Mouse (Mus musculus) forebrain, embryonic 11.5 days (tissue): Measurements from ENCODE around the gene Gng2. TPM values are rescaled to one million over a fixed set of nuclear protein-coding genes. Genes with fewer than 3 reads are reported as not detected.

ENCODE experiments used
- ATAC-seq: fragments of 200-750 bp; cut with Nextera tagmentation; replicated peaks from 2 replicates; pipeline ENCODE4 v1.8.0; 2017; ENCODE audit warnings: moderate TSS enrichment; ENCODE audit not compliant: low FRiP score
- DNase-seq: peaks from one replicate; pipeline ENCODE4 v3.0.0-alpha.2; 2017; ENCODE audit warnings: low spot score
- H3K27ac ChIP-seq: fragments of 300-500 bp; sonication (generic); 2 replicates; pipeline ENCODE4 v1.5.1; 2014; ENCODE audit warnings: low read depth, low read length
- H3K27me3 ChIP-seq: fragments of 300-500 bp; sonication (generic); 2 replicates; pipeline ENCODE4 v1.6.1; 2014; ENCODE audit warnings: mild to moderate bottlenecking, low read length, mixed read lengths; ENCODE audit not compliant: control insufficient read depth, insufficient read depth
- H3K36me3 ChIP-seq: fragments of 300-500 bp; sonication (generic); 2 replicates; pipeline ENCODE4 v1.6.1; 2014; ENCODE audit warnings: mild to moderate bottlenecking, low read length, moderate library complexity, mixed read lengths; ENCODE audit not compliant: control insufficient read depth, insufficient read depth
- H3K4me1 ChIP-seq: fragments of 300-500 bp; sonication (generic); replicated peaks from 2 replicates; pipeline ENCODE4 v1.6.1; 2014; ENCODE audit warnings: low read length, mixed read lengths; ENCODE audit not compliant: control insufficient read depth, insufficient read depth
- H3K4me2 ChIP-seq: fragments of 300-500 bp; sonication (generic); 2 replicates; pipeline ENCODE4 v1.6.1; 2014; ENCODE audit warnings: low read depth, mild to moderate bottlenecking, low read length, moderate library complexity, mixed read lengths; ENCODE audit not compliant: severe bottlenecking
- H3K4me3 ChIP-seq: fragments of 300-500 bp; sonication (generic); 2 replicates; pipeline ENCODE4 v1.5.1; 2014; ENCODE audit warnings: low read depth, low read length
- H3K9ac ChIP-seq: fragments of 300-500 bp; sonication (generic); 2 replicates; pipeline ENCODE4 v1.6.1; 2014; ENCODE audit warnings: low read length
- H3K9me3 ChIP-seq: fragments of 300-500 bp; sonication (generic); 2 replicates; pipeline ENCODE4 v1.6.1; 2016; ENCODE audit warnings: low read length, mixed read lengths; ENCODE audit not compliant: control insufficient read depth
- WGBS: fragments of 180-500 bp; shearing (Covaris S2); extraction: QIAGEN DNeasy Blood & Tissue Kit; methylation state at CpG from one replicate; pipeline ENCODE4 v1.1.7; 2014; 5-methylcytosine and 5-hydroxymethylcytosine counted together
- polyA plus RNA-seq: library from polyadenylated mRNA; unstranded; fragments of >200 nt; fragmentation: Nextera tagmentation; extraction: Ambion mirVana; gene quantifications from 2 replicates; pipeline ENCODE4 v1.2.1, GENCODE M21; 2014

Gene Gng2
- polyA plus RNA-seq, 1 experiment from 2014 or later: 142 TPM

DNA sequence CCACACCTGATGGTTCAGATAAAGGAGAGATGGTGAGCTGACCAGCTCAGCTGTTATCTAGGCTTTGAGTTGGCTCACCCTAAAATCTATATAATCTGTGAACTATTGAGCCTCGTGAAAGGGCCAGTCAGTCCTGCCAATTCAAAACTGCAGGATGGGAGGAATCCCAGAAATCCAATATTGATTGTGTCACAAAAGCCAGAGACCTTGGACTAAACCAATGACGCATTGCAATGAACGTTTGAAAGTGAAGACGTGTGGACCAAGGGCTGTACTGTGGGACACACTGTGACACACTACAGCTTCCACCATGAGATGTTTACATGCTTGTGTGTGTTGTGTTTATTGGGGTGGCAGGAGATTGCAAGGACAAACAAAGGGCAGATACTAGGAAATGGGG is 18.5 kb upstream of the Gng2 start:
- no peaks in the 10 kb centered on the region for H3K36me3 ChIP-seq
- 93% methylated on average over 4 of the region's 4 CpGs for WGBS
- H3K27ac ChIP-seq: no peak overlapping the region
- no peak overlapping the region for H3K4me3 ChIP-seq
- H3K9me3 ChIP-seq: no peaks in the 10 kb centered on the region
- H3K4me1 ChIP-seq: 0 out of 2 replicates have a peak, but pooled peaks cover 3% of the 10 kb centered on the region
- H3K27me3 ChIP-seq: no peaks in the 10 kb centered on the region
- H3K4me2 ChIP-seq: no peak overlapping the region
- ATAC-seq: no peak
- no peak for DNase-seq
- H3K9ac ChIP-seq: no peak overlapping the region

GRCm38 (mm10) chr14:19994068-19994467 is 16.6 kb upstream of the Gng2 start:
- H3K27me3 ChIP-seq: no peaks in the 10 kb centered on the region
- no peaks in the 10 kb centered on the region for H3K9me3 ChIP-seq
- H3K27ac ChIP-seq: no peak overlapping the region
- no peak overlapping the region for H3K4me2 ChIP-seq
- ATAC-seq: no peak
- no peak overlapping the region for H3K4me3 ChIP-seq
- no peak overlapping the region for H3K9ac ChIP-seq
- H3K36me3 ChIP-seq: no peaks in the 10 kb centered on the region
- 0 out of 2 replicates have a peak, but pooled peaks cover 3% of the 10 kb centered on the region for H3K4me1 ChIP-seq
- DNase-seq: no peak
- whole genome bisulfite sequencing: 73% methylated on average over 5 of the region's 5 CpGs

GRCm38 (mm10) chr14:19993570-19993883 is 16.1 kb upstream of the Gng2 start:
- H3K36me3 ChIP-seq: no peaks in the 10 kb centered on the region
- ATAC-seq: no peak
- 87% methylated on average over 3 of the region's 3 CpGs for WGBS
- no peak overlapping the region for H3K4me2 ChIP-seq
- no peak overlapping the region for H3K9ac ChIP-seq
- H3K9me3 ChIP-seq: no peaks in the 10 kb centered on the region
- no peak overlapping the region for H3K4me3 ChIP-seq
- no peaks in the 10 kb centered on the region for H3K27me3 ChIP-seq
- H3K27ac ChIP-seq: no peak overlapping the region
- DNase-seq: no peak
- H3K4me1 ChIP-seq: 0 out of 2 replicates have a peak, but pooled peaks cover 3% of the 10 kb centered on the region

GRCm38 (mm10) chr14:19992873-19993569 is 15.6 kb upstream of the Gng2 start:
- no peak overlapping the region for H3K4me2 ChIP-seq
- H3K9ac ChIP-seq: no peak overlapping the region
- 90% methylated on average over 8 of the region's 8 CpGs for WGBS
- H3K9me3 ChIP-seq: no peaks in the 10 kb centered on the region
- no peak overlapping the region for H3K4me3 ChIP-seq
- H3K27me3 ChIP-seq: no peaks in the 10 kb centered on the region
- no peaks in the 10 kb centered on the region for H3K36me3 ChIP-seq
- 0 out of 2 replicates have a peak, but pooled peaks cover 3% of the 10 kb centered on the region for H3K4me1 ChIP-seq
- no peak overlapping the region for H3K27ac ChIP-seq
- ATAC-seq (no peak), DNase-seq (no peak)

- Histone ChIP-seq H3K9ac (no peak overlapping the region), H3K36me3 (no peaks in the 10 kb centered on the region), H3K4me2 (no peak overlapping the region), H3K4me1 (0 out of 2 replicates have a peak, but pooled peaks cover 5% of the 10 kb centered on the region), H3K27me3 (no peaks in the 10 kb centered on the region), H3K4me3 (no peak overlapping the region), H3K9me3 (no peaks in the 10 kb centered on the region), H3K27ac (no peak overlapping the region)
- ATAC-seq (no peak), DNase-seq (no peak)
- WGBS: 26% methylated on average over 3 of the region's 3 CpGs
Observed at GRCm38 (mm10) chr14:19991861-19992260, 14.4 kb upstream of the Gng2 start.

DNA sequence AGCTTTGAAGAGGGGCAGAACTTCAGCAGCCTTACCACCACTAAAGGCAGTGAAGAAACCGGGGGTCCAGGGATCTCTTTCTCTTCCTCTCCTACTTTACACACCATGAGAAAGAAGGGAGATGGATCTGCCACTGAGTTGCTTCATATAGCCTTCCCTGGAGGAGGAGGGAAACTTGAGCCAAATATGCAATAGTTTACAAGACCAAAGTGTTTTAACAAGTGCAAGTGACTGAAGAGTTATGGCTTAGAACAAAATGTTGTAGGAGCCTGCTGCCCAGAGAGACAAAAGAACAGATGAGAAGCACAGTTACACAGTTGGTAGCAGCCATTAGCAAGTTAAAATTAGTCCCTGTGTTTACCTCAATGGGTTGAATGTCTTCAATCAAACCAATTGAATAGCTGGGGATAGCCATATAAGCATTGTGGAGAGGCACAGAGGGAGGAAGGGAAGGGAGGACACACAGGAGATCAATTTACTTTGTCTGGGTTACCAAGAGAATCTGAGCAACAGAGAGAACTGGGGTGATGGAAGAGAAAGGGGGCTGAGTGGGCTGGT is 13.1 kb upstream of the Gng2 start:
- peaks cover 16% of the 10 kb centered on the region for H3K4me1 ChIP-seq
- ATAC-seq: no peak
- DNase-seq: no peak
- no peaks in the 10 kb centered on the region for H3K9me3 ChIP-seq
- no peak overlapping the region for H3K9ac ChIP-seq
- no peak overlapping the region for H3K27ac ChIP-seq
- no peak overlapping the region for H3K4me3 ChIP-seq
- H3K36me3 ChIP-seq: no peaks in the 10 kb centered on the region
- 74% methylated on average over 1 of the region's 1 CpGs for WGBS
- no peak overlapping the region for H3K4me2 ChIP-seq
- no peaks in the 10 kb centered on the region for H3K27me3 ChIP-seq

- Histone ChIP-seq H3K4me1 (peaks cover 26% of the 10 kb centered on the region), H3K4me2 (no peak overlapping the region), H3K27ac (no peak overlapping the region), H3K36me3 (no peaks in the 10 kb centered on the region), H3K27me3 (no peaks in the 10 kb centered on the region), H3K9me3 (no peaks in the 10 kb centered on the region), H3K4me3 (no peak overlapping the region), H3K9ac (no peak overlapping the region)
- DNase-seq: no peak
- ATAC-seq: no peak
- WGBS: 94% methylated on average over 3 of the region's 3 CpGs
Observed at GRCm38 (mm10) chr14:19988410-19988809, 11.0 kb upstream of the Gng2 start.

GRCm38 (mm10) chr14:19987358-19987834 is 10.0 kb upstream of the Gng2 start:
- DNase-seq (no peak), ATAC-seq (peak; percentile 81)
- Histone ChIP-seq H3K9me3 (no peaks in the 10 kb centered on the region), H3K9ac (peak overlapping the region; percentile 58), H3K27me3 (no peaks in the 10 kb centered on the region), H3K27ac (peak overlapping the region; percentile 98), H3K36me3 (no peaks in the 10 kb centered on the region), H3K4me1 (peaks cover 26% of the 10 kb centered on the region), H3K4me3 (peak overlapping the region; percentile 20; the same call in 1 of the 2 replicates), H3K4me2 (peak overlapping the region; percentile 55)
- WGBS: 8% methylated on average over 8 of the region's 8 CpGs
